Mouse (Mus musculus): ENCODE results near the gene Hibadh.

DNA sequence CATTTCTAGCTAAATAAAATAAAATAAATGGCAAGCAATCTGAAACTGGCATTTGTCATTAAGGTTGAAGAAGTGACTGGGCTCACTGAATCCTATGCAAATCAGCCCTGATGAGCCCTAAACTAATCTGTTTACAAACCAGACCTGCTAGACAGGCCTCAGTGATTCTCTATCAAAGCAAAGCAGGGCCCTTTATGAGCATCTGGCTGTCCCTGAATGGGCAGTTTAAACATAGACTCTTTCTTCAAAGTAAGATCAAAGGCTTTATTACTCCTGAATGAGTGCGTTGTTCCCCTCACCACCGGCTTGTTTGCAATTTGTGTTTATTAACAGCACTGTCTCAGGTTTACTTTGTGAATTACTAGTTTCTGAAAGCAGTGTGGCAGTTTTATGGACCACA lies 100.3 kb downstream of the Hibadh start:
- TF ChIP-seq CTCF (IDR thresholded peaks at IDR 0.05; ENCODE audit: insufficient read depth, low read length) (no peak), POLR2A (IDR thresholded peaks at IDR 0.05; ENCODE audit: borderline replicate concordance, extremely low read depth, low read depth, low read length) (no peak)
